Mouse (Mus musculus) brain, embryonic 14.5 days (tissue): ENCODE data around the gene Cd37.

Experiments used
- CTCF ChIP-seq: fragments of 200-500 bp; IDR thresholded peaks from 2 replicates; pipeline ENCODE4 v1.5.1; 2012; ENCODE audit warnings: inconsistent platforms, mild to moderate bottlenecking, moderate library complexity, borderline replicate concordance; ENCODE audit not compliant: insufficient read depth, insufficient read length; ENCODE audit errors: extremely low read depth
- POLR2A ChIP-seq: fragments of 200-500 bp; IDR thresholded peaks from 2 replicates; pipeline ENCODE4 v1.6.1; 2012; ENCODE audit warnings: mild to moderate bottlenecking, inconsistent platforms, borderline replicate concordance; ENCODE audit not compliant: poor library complexity, insufficient read depth, insufficient read length, severe bottlenecking; ENCODE audit errors: extremely low read depth

- TF ChIP-seq CTCF (no peak), POLR2A (no peak)
Observed at GRCm38 (mm10) chr7:45232716-45233465, 6.0 kb downstream of the Cd37 start.
